Mouse (Mus musculus): ENCODE measurements at regions not wholly inside any gene's neighbourhood (a gene's known extent, or its start where the extent isn't known, plus 50 kb on each side); places are given as distances from the start of the nearest gene placed in this dataset.

GRCm38 (mm10) chr14:24631994-24632393 lies 145.1 kb downstream of the Rps24 start:
- Histone ChIP-seq H3K27me3 (ENCODE audit: insufficient read depth, low read length) (no peaks in the 10 kb centered on the region), H3K9ac (no peak overlapping the region), H3K4me2 (ENCODE audit: low read depth) (no peak overlapping the region), H3K36me3 (ENCODE audit: insufficient read depth) (no peaks in the 10 kb centered on the region), H3K4me1 (ENCODE audit: insufficient read depth) (no peaks in the 10 kb centered on the region), H3K27ac (ENCODE audit: low read depth, low read length) (no peak overlapping the region), H3K4me3 (ENCODE audit: low read depth, low read length) (no peak overlapping the region), H3K9me3 (ENCODE audit: low read length) (no peaks in the 10 kb centered on the region)
- no peak for DNase-seq
- no peak for TF ChIP-seq CTCF (IDR thresholded peaks at IDR 0.05; ENCODE audit: low read depth)
- 94% methylated on average over 1 of the region's 1 CpGs for WGBS
- no peak for ATAC-seq

- no peaks in the 10 kb centered on the region for H3K36me3 ChIP-seq (ENCODE audit: insufficient read depth)
- no peak for DNase-seq
- H3K9me3 ChIP-seq (ENCODE audit: low read length): no peaks in the 10 kb centered on the region
- peaks cover 4% of the 10 kb centered on the region; the same call in 1 of the 2 replicates for H3K4me1 ChIP-seq (ENCODE audit: insufficient read depth)
- 67% methylated on average over 5 of the region's 5 CpGs for WGBS
- no peaks in the 10 kb centered on the region for H3K27me3 ChIP-seq (ENCODE audit: insufficient read depth, low read length)
- H3K4me2 ChIP-seq (ENCODE audit: low read depth): no peak overlapping the region
- no peak overlapping the region for H3K4me3 ChIP-seq (ENCODE audit: low read depth, low read length)
- TF ChIP-seq CTCF (IDR thresholded peaks at IDR 0.05; ENCODE audit: low read depth): no peak
- no peak overlapping the region for H3K27ac ChIP-seq (ENCODE audit: low read depth, low read length)
- H3K9ac ChIP-seq: no peak overlapping the region
- ATAC-seq: no peak
These were observed 154.9 kb downstream of the Rps24 start for GRCm38 (mm10) chr14:24641853-24642252.

- WGBS: 20% methylated on average over 6 of the region's 6 CpGs
These were observed 157.3 kb downstream of the Rps24 start for GRCm38 (mm10) chr14:24644117-24644808.

GRCm38 (mm10) chr14:24646239-24646848 lies 159.4 kb downstream of the Rps24 start:
- no peak overlapping the region for H3K4me2 ChIP-seq (ENCODE audit: low read depth)
- H3K4me3 ChIP-seq (ENCODE audit: low read depth, low read length): no peak overlapping the region
- no peaks in the 10 kb centered on the region for H3K9me3 ChIP-seq (ENCODE audit: low read length)
- no peaks in the 10 kb centered on the region for H3K27me3 ChIP-seq (ENCODE audit: insufficient read depth, low read length)
- no peaks in the 10 kb centered on the region for H3K36me3 ChIP-seq (ENCODE audit: insufficient read depth)
- peak overlapping the region; percentile 17; the same call in 1 of the 2 replicates for H3K27ac ChIP-seq (ENCODE audit: low read depth, low read length)
- no peak for ATAC-seq
- DNase-seq: peak; percentile 82
- 68% methylated on average over 6 of the region's 6 CpGs for WGBS
- H3K4me1 ChIP-seq (ENCODE audit: insufficient read depth): peaks cover 18% of the 10 kb centered on the region
- no peak overlapping the region for H3K9ac ChIP-seq
- peak; percentile 78 for TF ChIP-seq CTCF (IDR thresholded peaks at IDR 0.05; ENCODE audit: low read depth)

More at GRCm38 (mm10) chr14:24644117-24644808, 157.3 kb downstream of the Rps24 start:
- ATAC-seq (peak; percentile 47; the same call in 1 of the 2 replicates), DNase-seq (no peak)
- Histone ChIP-seq H3K36me3 (ENCODE audit: insufficient read depth) (no peaks in the 10 kb centered on the region), H3K4me2 (ENCODE audit: low read depth) (no peak overlapping the region), H3K9me3 (ENCODE audit: low read length) (no peaks in the 10 kb centered on the region), H3K4me3 (ENCODE audit: low read depth, low read length) (no peak overlapping the region), H3K9ac (no peak overlapping the region), H3K27me3 (ENCODE audit: insufficient read depth, low read length) (no peaks in the 10 kb centered on the region), H3K4me1 (ENCODE audit: insufficient read depth) (peaks cover 8% of the 10 kb centered on the region; the same call in 1 of the 2 replicates), H3K27ac (ENCODE audit: low read depth, low read length) (0 out of 2 replicates have a peak overlapping the region, but pooled peaks have one; percentile 30)
- TF ChIP-seq CTCF (IDR thresholded peaks at IDR 0.05; ENCODE audit: low read depth): no peak

- Histone ChIP-seq H3K4me2 (ENCODE audit: low read depth) (no peak overlapping the region), H3K36me3 (ENCODE audit: insufficient read depth) (no peaks in the 10 kb centered on the region), H3K27ac (ENCODE audit: low read depth, low read length) (no peak overlapping the region), H3K9me3 (ENCODE audit: low read length) (no peaks in the 10 kb centered on the region), H3K4me1 (ENCODE audit: insufficient read depth) (peaks cover 15% of the 10 kb centered on the region), H3K27me3 (ENCODE audit: insufficient read depth, low read length) (no peaks in the 10 kb centered on the region), H3K4me3 (ENCODE audit: low read depth, low read length) (no peak overlapping the region), H3K9ac (no peak overlapping the region)
- no peak for TF ChIP-seq CTCF (IDR thresholded peaks at IDR 0.05; ENCODE audit: low read depth)
- WGBS: 87% methylated on average over 4 of the region's 4 CpGs
- DNase-seq: no peak
- no peak for ATAC-seq
These were observed 160.8 kb downstream of the Rps24 start for GRCm38 (mm10) chr14:24647722-24648121.

GRCm38 (mm10) chr14:24650195-24650901 lies 163.4 kb downstream of the Rps24 start:
- H3K9me3 ChIP-seq (ENCODE audit: low read length): no peaks in the 10 kb centered on the region
- H3K36me3 ChIP-seq (ENCODE audit: insufficient read depth): no peaks in the 10 kb centered on the region
- peak; percentile 46 for TF ChIP-seq CTCF (IDR thresholded peaks at IDR 0.05; ENCODE audit: low read depth)
- no peak overlapping the region for H3K9ac ChIP-seq
- H3K27me3 ChIP-seq (ENCODE audit: insufficient read depth, low read length): no peaks in the 10 kb centered on the region
- ATAC-seq (peak; percentile 50), DNase-seq (peak; percentile 52)
- H3K4me3 ChIP-seq (ENCODE audit: low read depth, low read length): no peak overlapping the region
- 31% methylated on average over 7 of the region's 7 CpGs for WGBS
- peaks cover 15% of the 10 kb centered on the region for H3K4me1 ChIP-seq (ENCODE audit: insufficient read depth)
- peak overlapping the region; percentile 79 for H3K27ac ChIP-seq (ENCODE audit: low read depth, low read length)
- H3K4me2 ChIP-seq (ENCODE audit: low read depth): no peak overlapping the region

GRCm38 (mm10) chr14:24650902-24651270 lies 164.0 kb downstream of the Rps24 start:
- DNase-seq: peak; percentile 71

More at GRCm38 (mm10) chr14:24650902-24651270, 164.0 kb downstream of the Rps24 start:
- WGBS: 13% methylated on average over 12 of the region's 12 CpGs
- no peaks in the 10 kb centered on the region for H3K9me3 ChIP-seq (ENCODE audit: low read length)
- no peak for TF ChIP-seq CTCF (IDR thresholded peaks at IDR 0.05; ENCODE audit: low read depth)
- no peak overlapping the region for H3K4me2 ChIP-seq (ENCODE audit: low read depth)
- H3K4me3 ChIP-seq (ENCODE audit: low read depth, low read length): no peak overlapping the region
- peak; percentile 63 for ATAC-seq
- H3K27ac ChIP-seq (ENCODE audit: low read depth, low read length): peak overlapping the region; percentile 79
- H3K9ac ChIP-seq: no peak overlapping the region
- H3K36me3 ChIP-seq (ENCODE audit: insufficient read depth): no peaks in the 10 kb centered on the region
- peaks cover 15% of the 10 kb centered on the region for H3K4me1 ChIP-seq (ENCODE audit: insufficient read depth)
- H3K27me3 ChIP-seq (ENCODE audit: insufficient read depth, low read length): no peaks in the 10 kb centered on the region

Data from forebrain, postnatal 0 days (tissue).